Mouse (Mus musculus) left cerebral cortex, adult 8-10 months (tissue): ENCODE measurements around the gene Fto. TPM values are rescaled to one million over a fixed set of nuclear protein-coding genes. Genes with fewer than 3 reads are reported as not detected.

Source experiments
- DNase-seq, 2 experiments: peaks; one replicate each; pipeline ENCODE4 v3.0.0; 2022; ENCODE audit warnings: low spot score in 2 of 2
- total RNA-seq, 4 experiments: library from RNA; stranded (reverse); gene quantifications; 2 replicates each; pipeline ENCODE4 v1.2.4; 2022

Fto gene
- total RNA-seq, 4 experiments from 2014 or later: 155 to 180 (median 173) TPM

- DNase-seq: no peak
These were observed 132.7 kb downstream of the Fto start for GRCm38 (mm10) chr8:91446008-91446407.

GRCm38 (mm10) chr8:91448667-91449329 is 135.5 kb downstream of the Fto start:
- no peak for DNase-seq

GRCm38 (mm10) chr8:91454926-91455325 is 141.6 kb downstream of the Fto start:
- DNase-seq: no peak

GRCm38 (mm10) chr8:91455591-91455990 is 142.3 kb downstream of the Fto start:
- no peak for DNase-seq

- DNase-seq: no peak
These were observed 144.7 kb downstream of the Fto start for GRCm38 (mm10) chr8:91458016-91458415.

- no peak for DNase-seq
These were observed 147.6 kb downstream of the Fto start for GRCm38 (mm10) chr8:91460965-91461364.

GRCm38 (mm10) chr8:91463757-91464156 is 150.4 kb downstream of the Fto start:
- no peak for DNase-seq

GRCm38 (mm10) chr8:91467463-91467862 is 154.1 kb downstream of the Fto start:
- DNase-seq: no peak

GRCm38 (mm10) chr8:91467881-91468534 is 154.7 kb downstream of the Fto start:
- DNase-seq: no peak

- no peak for DNase-seq
These were observed 156.1 kb downstream of the Fto start for GRCm38 (mm10) chr8:91469441-91469840.

GRCm38 (mm10) chr8:91474731-91475279 is 161.5 kb downstream of the Fto start:
- DNase-seq: peak in 1 of 2 experiments; percentile 41

GRCm38 (mm10) chr8:91476988-91477387 is 163.7 kb downstream of the Fto start:
- no peak for DNase-seq

GRCm38 (mm10) chr8:91477471-91477870 is 164.1 kb downstream of the Fto start:
- no peak for DNase-seq

GRCm38 (mm10) chr8:91482511-91482910 is 169.2 kb downstream of the Fto start:
- DNase-seq: no peak

GRCm38 (mm10) chr8:91486394-91486793 is 173.1 kb downstream of the Fto start:
- DNase-seq: no peak

GRCm38 (mm10) chr8:91487456-91487855 is 174.1 kb downstream of the Fto start:
- no peak for DNase-seq

- no peak for DNase-seq
These were observed 174.9 kb downstream of the Fto start for GRCm38 (mm10) chr8:91488086-91488783.

- DNase-seq: no peak
These were observed 175.6 kb downstream of the Fto start for GRCm38 (mm10) chr8:91488784-91489450.

- DNase-seq: no peak
These were observed 176.7 kb downstream of the Fto start for GRCm38 (mm10) chr8:91490065-91490464.

GRCm38 (mm10) chr8:91493373-91493772 is 180.0 kb downstream of the Fto start:
- DNase-seq: no peak

GRCm38 (mm10) chr8:91494501-91495259 is 181.4 kb downstream of the Fto start:
- DNase-seq: no peak
